Mouse (Mus musculus): Measurements from ENCODE around the gene Snd1. TPM values are rescaled to one million over a fixed set of nuclear protein-coding genes. Genes with fewer than 3 reads are reported as not detected.
A peak's percentile ranks its signal among the peaks of the same experiment; 100 is the strongest.

Snd1 gene
- total and polyA plus RNA-seq, 3 experiments = 83.7 to 377 (median 210) TPM

DNA sequence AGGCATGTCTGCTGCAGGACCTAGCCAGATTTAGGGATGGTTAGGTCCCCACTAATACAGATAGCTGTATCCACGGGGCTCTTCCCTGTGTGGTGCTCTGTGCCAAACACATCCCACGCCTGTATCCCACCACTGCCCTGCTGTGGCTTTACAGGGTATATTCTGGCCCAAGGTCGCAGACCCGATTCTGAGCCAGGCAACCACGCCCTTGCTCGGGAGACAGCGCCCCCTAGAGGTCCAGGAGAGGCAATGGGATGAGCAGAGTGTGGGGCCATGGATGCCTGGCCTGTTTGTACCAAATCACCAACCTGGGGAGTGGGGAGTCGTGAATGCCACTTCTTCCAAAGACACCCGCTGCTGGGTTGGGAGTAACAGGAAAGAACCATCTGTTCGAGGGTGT is 423.9 kb downstream of the Snd1 start:
- Histone ChIP-seq H3K79me2 (replicated peaks; ENCODE audit: control insufficient read depth, extremely low read depth, insufficient read depth, poor library complexity, severe bottlenecking) (no peaks in the 10 kb centered on the region), H3K4me2 (ENCODE audit: insufficient read depth, low read depth, poor library complexity, severe bottlenecking) (no peak overlapping the region), H3K4me1 (ENCODE audit: control insufficient read depth in 1 of 2, insufficient read depth in 2 of 2) (no peaks in the 10 kb centered on the region), H3K27me3 (replicated peaks) (no peaks in the 10 kb centered on the region), H3K9ac (ENCODE audit: insufficient read depth, low read depth) (no peak overlapping the region), H3K4me3 (replicated peaks in 1 of 3; ENCODE audit: low read depth in 2 of 3, low read length in 2 of 3, poor library complexity in 1 of 3) (no peak overlapping the region), H3K9me3 (replicated peaks; ENCODE audit: low read length) (no peaks in the 10 kb centered on the region), H3K27ac (ENCODE audit: insufficient read depth, low read depth) (no peak overlapping the region), H3K36me3 (replicated peaks in 1 of 2; ENCODE audit: control insufficient read depth in 1 of 2, insufficient read depth in 1 of 2, low read length in 1 of 2) (peaks cover 5 to 22% of the 10 kb centered on the region in 2 experiments)
- DNase-seq (ENCODE audit: extremely low read depth) = peak; percentile 57
- TF ChIP-seq USF2 (conservative IDR thresholded peaks at IDR 0.05; ENCODE audit: low read depth, low read length) (no peak), TCF12 (IDR thresholded peaks at IDR 0.05; ENCODE audit: low read depth, low read length) (no peak), SMC3 (IDR thresholded peaks at IDR 0.05; ENCODE audit: low read depth, low read length) (peak; percentile 42), SIN3A (IDR thresholded peaks at IDR 0.05; ENCODE audit: low read length) (no peak), CTCF (conservative IDR thresholded peaks at IDR 0.05 in 1 of 2, IDR thresholded peaks at IDR 0.05 in 1 of 2; ENCODE audit: low read depth in 2 of 2, low read length in 2 of 2) (peak in 1 of 2 experiments; percentile 71; a peak in 3 of 4 replicates), POLR2AphosphoS2 (IDR thresholded peaks at IDR 0.05; ENCODE audit: low read depth, low read length) (no peak), GABPA (IDR thresholded peaks at IDR 0.05; ENCODE audit: insufficient replicate concordance, low read depth, low read length) (no peak), TBP (conservative IDR thresholded peaks at IDR 0.05; ENCODE audit: low read depth, low read length) (no peak), RAD21 (IDR thresholded peaks at IDR 0.05; ENCODE audit: low read depth, low read length) (peak; percentile 52)
- dilution Hi-C loops (cut with MboI; ENCODE audit: extremely low pct_ligation_motif_present, extremely low pct_unique_long_range_greater_than_20kb, low sequenced_read_pairs) = no loop called here
- in situ Hi-C loops (cut with MboI; ENCODE audit: low pct_ligation_motif_present, low pct_unique_long_range_greater_than_20kb, low sequenced_read_pairs) = loop anchor here (10.0 kb wide), 1 partner anchor 364 kb away; no protein-coding TSS in a partner anchor

DNA sequence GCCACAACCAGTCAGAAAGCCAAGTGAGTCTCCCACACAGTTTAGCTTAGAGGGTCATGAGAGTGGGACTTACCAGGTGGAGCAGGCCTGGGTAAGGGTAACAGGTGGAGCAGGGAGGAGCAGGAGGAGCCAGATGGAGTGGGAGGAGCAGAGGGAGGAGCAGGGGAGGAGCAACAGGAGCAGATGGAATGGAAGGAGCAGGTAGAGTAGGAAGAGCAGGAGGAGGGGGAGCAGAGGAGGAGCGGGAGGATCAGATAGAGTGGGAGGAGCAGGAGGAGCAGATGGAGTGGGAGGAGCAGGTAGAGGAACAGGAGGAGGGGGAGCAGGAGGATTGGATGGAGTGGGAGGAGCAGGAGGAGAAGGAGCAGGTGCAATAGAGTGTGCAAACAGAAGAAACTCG is 427.6 kb downstream of the Snd1 start:
- TF ChIP-seq SIN3A (IDR thresholded peaks at IDR 0.05; ENCODE audit: low read length) = no peak
- no peak for TF ChIP-seq CHD1 (IDR thresholded peaks at IDR 0.05; ENCODE audit: low read depth, low read length)
- no peak for TF ChIP-seq PAX5 (IDR thresholded peaks at IDR 0.05; ENCODE audit: low read length)
- no peak for TF ChIP-seq MAX (IDR thresholded peaks at IDR 0.05; ENCODE audit: low read length)
- TF ChIP-seq POLR2AphosphoS2 (IDR thresholded peaks at IDR 0.05; ENCODE audit: low read depth, low read length) = no peak
- no peak for TF ChIP-seq TCF12 (IDR thresholded peaks at IDR 0.05; ENCODE audit: low read depth, low read length)
- no peak for TF ChIP-seq USF1 (IDR thresholded peaks at IDR 0.05; ENCODE audit: low read depth, low read length)
- TF ChIP-seq MAZ (IDR thresholded peaks at IDR 0.05; ENCODE audit: low read depth, low read length) = no peak

DNA sequence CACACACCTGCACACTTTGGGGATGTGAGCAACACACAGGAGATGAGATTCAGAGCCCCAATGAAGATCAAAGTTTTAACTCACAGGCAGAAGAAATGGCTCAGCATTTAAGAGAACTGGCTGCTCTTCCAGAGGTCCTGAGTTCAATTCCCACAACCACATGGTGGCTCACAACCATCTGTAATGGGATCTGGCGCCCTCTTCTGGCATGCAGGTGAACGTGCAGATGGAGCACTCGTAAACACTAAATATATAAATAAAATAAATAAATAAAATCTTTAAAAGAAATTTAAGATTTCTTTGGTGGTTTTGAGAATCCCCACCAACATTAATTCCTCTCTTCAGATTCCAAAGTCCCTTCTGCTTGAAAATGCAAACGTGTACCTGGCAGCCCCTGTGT is 429.5 kb downstream of the Snd1 start:
- Histone ChIP-seq H3K27me3 (replicated peaks) (no peaks in the 10 kb centered on the region), H3K27ac (ENCODE audit: insufficient read depth, low read depth) (no peak overlapping the region), H3K9ac (ENCODE audit: insufficient read depth, low read depth) (no peak overlapping the region), H3K4me2 (ENCODE audit: insufficient read depth, low read depth, poor library complexity, severe bottlenecking) (no peak overlapping the region), H3K79me2 (replicated peaks; ENCODE audit: control insufficient read depth, extremely low read depth, insufficient read depth, poor library complexity, severe bottlenecking) (no peaks in the 10 kb centered on the region), H3K9me3 (replicated peaks; ENCODE audit: low read length) (no peaks in the 10 kb centered on the region), H3K4me3 (replicated peaks in 1 of 3; ENCODE audit: low read depth in 2 of 3, low read length in 2 of 3, poor library complexity in 1 of 3) (no peak overlapping the region), H3K4me1 (ENCODE audit: control insufficient read depth in 1 of 2, insufficient read depth in 2 of 2) (no peaks in the 10 kb centered on the region), H3K36me3 (replicated peaks in 1 of 2; ENCODE audit: control insufficient read depth in 1 of 2, insufficient read depth in 1 of 2, low read length in 1 of 2) (no peaks in the 10 kb centered on the region)
- dilution Hi-C loops (cut with MboI; ENCODE audit: extremely low pct_ligation_motif_present, extremely low pct_unique_long_range_greater_than_20kb, low sequenced_read_pairs) (no loop called here), in situ Hi-C loops (cut with MboI; ENCODE audit: low pct_ligation_motif_present, low pct_unique_long_range_greater_than_20kb, low sequenced_read_pairs) (no loop called here)
- DNase-seq (ENCODE audit: extremely low read depth) = no peak
- TF ChIP-seq CTCF (conservative IDR thresholded peaks at IDR 0.05 in 1 of 2, IDR thresholded peaks at IDR 0.05 in 1 of 2; ENCODE audit: low read depth in 2 of 2, low read length in 2 of 2) (peak; percentile 17 to 30; a peak in 2 of 4 replicates), ZKSCAN1 (IDR thresholded peaks at IDR 0.05; ENCODE audit: borderline replicate concordance, low read depth, low read length) (no peak), RAD21 (IDR thresholded peaks at IDR 0.05; ENCODE audit: low read depth, low read length) (no peak), MXI1 (IDR thresholded peaks at IDR 0.05; ENCODE audit: low read depth, low read length) (no peak), NRF1 (IDR thresholded peaks at IDR 0.05; ENCODE audit: low read depth, low read length) (no peak), GABPA (IDR thresholded peaks at IDR 0.05; ENCODE audit: insufficient replicate concordance, low read depth, low read length) (no peak)

More for the DNA sequence above, 427.6 kb downstream of the Snd1 start:
- no peak for DNase-seq (ENCODE audit: extremely low read depth)
- dilution Hi-C loops (cut with MboI; ENCODE audit: extremely low pct_ligation_motif_present, extremely low pct_unique_long_range_greater_than_20kb, low sequenced_read_pairs) (no loop called here), in situ Hi-C loops (cut with MboI; ENCODE audit: low pct_ligation_motif_present, low pct_unique_long_range_greater_than_20kb, low sequenced_read_pairs) (no loop called here)
- H3K4me2 ChIP-seq (ENCODE audit: insufficient read depth, low read depth, poor library complexity, severe bottlenecking) = no peak overlapping the region
- H3K9ac ChIP-seq (ENCODE audit: insufficient read depth, low read depth) = no peak overlapping the region
- H3K36me3 ChIP-seq (replicated peaks in 1 of 2; ENCODE audit: control insufficient read depth in 1 of 2, insufficient read depth in 1 of 2, low read length in 1 of 2) = no peaks in the 10 kb centered on the region
- no peaks in the 10 kb centered on the region for H3K4me1 ChIP-seq (ENCODE audit: control insufficient read depth in 1 of 2, insufficient read depth in 2 of 2)
- no peak overlapping the region for H3K4me3 ChIP-seq (replicated peaks in 1 of 3; ENCODE audit: low read depth in 2 of 3, low read length in 2 of 3, poor library complexity in 1 of 3)
- H3K27me3 ChIP-seq (replicated peaks) = no peaks in the 10 kb centered on the region
- H3K79me2 ChIP-seq (replicated peaks; ENCODE audit: control insufficient read depth, extremely low read depth, insufficient read depth, poor library complexity, severe bottlenecking) = no peaks in the 10 kb centered on the region
- no peaks in the 10 kb centered on the region for H3K9me3 ChIP-seq (replicated peaks; ENCODE audit: low read length)
- no peak overlapping the region for H3K27ac ChIP-seq (ENCODE audit: insufficient read depth, low read depth)
